Mouse (Mus musculus) limb, embryonic 15.5 days (tissue): ENCODE data around the gene Pgf. TPM values are rescaled to one million over a fixed set of nuclear protein-coding genes. Genes with fewer than 3 reads are reported as not detected.

Source experiments
- ATAC-seq: fragments of 200-750 bp; cut with Nextera tagmentation; 2 replicates; pipeline ENCODE4 v1.8.0; 2017; ENCODE audit warnings: low read depth, moderate TSS enrichment; ENCODE audit not compliant: insufficient number of reproducible peaks, low FRiP score, low TSS enrichment
- H3K27ac ChIP-seq: fragments of 300-500 bp; sonication (generic); 2 replicates; pipeline ENCODE4 v1.5.1; 2015; ENCODE audit warnings: moderate library complexity, mild to moderate bottlenecking, inconsistent platforms
- H3K27me3 ChIP-seq: fragments of 300-500 bp; sonication (generic); 2 replicates; pipeline ENCODE4 v1.6.1; 2015; ENCODE audit warnings: inconsistent platforms
- H3K36me3 ChIP-seq: fragments of 300-500 bp; sonication (generic); 2 replicates; pipeline ENCODE4 v1.6.1; 2015; ENCODE audit warnings: inconsistent platforms
- H3K4me1 ChIP-seq: fragments of 300-500 bp; sonication (generic); 2 replicates; pipeline ENCODE4 v1.6.1; 2015; ENCODE audit warnings: inconsistent platforms
- H3K4me2 ChIP-seq: fragments of 300-500 bp; sonication (generic); 2 replicates; pipeline ENCODE4 v1.6.1; 2015; ENCODE audit warnings: mild to moderate bottlenecking, inconsistent platforms
- H3K4me3 ChIP-seq: fragments of 300-500 bp; sonication (generic); 2 replicates; pipeline ENCODE4 v1.5.1; 2015; ENCODE audit warnings: mild to moderate bottlenecking, inconsistent platforms
- H3K9ac ChIP-seq: fragments of 300-500 bp; sonication (generic); 2 replicates; pipeline ENCODE4 v1.6.1; 2015; ENCODE audit warnings: inconsistent platforms
- H3K9me3 ChIP-seq: fragments of 300-500 bp; sonication (generic); 2 replicates; pipeline ENCODE4 v1.6.1; 2016; ENCODE audit warnings: inconsistent platforms
- WGBS: fragments of 180-500 bp; shearing (Covaris S2); methylation state at CpG from one replicate; pipeline ENCODE4 v1.1.7; 2015; 5-methylcytosine and 5-hydroxymethylcytosine counted together
- polyA plus RNA-seq: library from polyadenylated mRNA; unstranded; fragments of >200 nt; fragmentation: Nextera tagmentation; extraction: Ambion mirVana; gene quantifications from 2 replicates; pipeline ENCODE4 v1.2.1, GENCODE M21; 2015

The Pgf gene
- polyA plus RNA-seq, 1 experiment from 2014 or later, result 15.5 TPM

- no peak for ATAC-seq
- WGBS, result 79% methylated on average over 8 of the region's 8 CpGs
- H3K27me3 ChIP-seq, result no peaks in the 10 kb centered on the region
- H3K9ac ChIP-seq, result no peak overlapping the region
- H3K4me1 ChIP-seq, result peaks cover 7% of the 10 kb centered on the region
- no peaks in the 10 kb centered on the region for H3K9me3 ChIP-seq
- no peak overlapping the region for H3K4me2 ChIP-seq
- H3K27ac ChIP-seq, result no peak overlapping the region
- no peak overlapping the region for H3K4me3 ChIP-seq
- H3K36me3 ChIP-seq, result peaks cover 60% of the 10 kb centered on the region
These were observed 43.4 kb downstream of the Pgf start for GRCm38 (mm10) chr12:85134043-85134794.

- ATAC-seq, result no peak
- Histone ChIP-seq H3K4me1 (peaks cover 7% of the 10 kb centered on the region), H3K9ac (no peak overlapping the region), H3K36me3 (peaks cover 81% of the 10 kb centered on the region), H3K9me3 (no peaks in the 10 kb centered on the region), H3K27me3 (no peaks in the 10 kb centered on the region), H3K4me2 (no peak overlapping the region), H3K27ac (no peak overlapping the region), H3K4me3 (no peak overlapping the region)
- WGBS, result 84% methylated on average over 6 of the region's 6 CpGs
These were observed 46.2 kb downstream of the Pgf start for GRCm38 (mm10) chr12:85131361-85131760.

GRCm38 (mm10) chr12:85129426-85129978 lies 48.1 kb downstream of the Pgf start:
- ATAC-seq, result no peak
- Histone ChIP-seq H3K4me3 (no peak overlapping the region), H3K9ac (no peak overlapping the region), H3K4me2 (no peak overlapping the region), H3K4me1 (no peaks in the 10 kb centered on the region), H3K27me3 (no peaks in the 10 kb centered on the region), H3K9me3 (no peaks in the 10 kb centered on the region), H3K36me3 (peaks cover 82% of the 10 kb centered on the region), H3K27ac (no peak overlapping the region)
- 94% methylated on average over 9 of the region's 9 CpGs for WGBS

- no peaks in the 10 kb centered on the region for H3K4me1 ChIP-seq
- H3K9ac ChIP-seq, result no peak overlapping the region
- no peak for ATAC-seq
- H3K27ac ChIP-seq, result no peak overlapping the region
- whole genome bisulfite sequencing, result 78% methylated on average over 8 of the region's 8 CpGs
- peaks cover 83% of the 10 kb centered on the region for H3K36me3 ChIP-seq
- H3K4me3 ChIP-seq, result no peak overlapping the region
- H3K9me3 ChIP-seq, result no peaks in the 10 kb centered on the region
- no peaks in the 10 kb centered on the region for H3K27me3 ChIP-seq
- no peak overlapping the region for H3K4me2 ChIP-seq
These were observed 50.5 kb downstream of the Pgf start for GRCm38 (mm10) chr12:85126986-85127603.

GRCm38 (mm10) chr12:85124751-85125150 lies 52.8 kb downstream of the Pgf start:
- 92% methylated on average over 5 of the region's 5 CpGs for WGBS
- H3K9ac ChIP-seq, result no peak overlapping the region
- H3K9me3 ChIP-seq, result no peaks in the 10 kb centered on the region
- H3K4me3 ChIP-seq, result no peak overlapping the region
- H3K27me3 ChIP-seq, result no peaks in the 10 kb centered on the region
- no peak overlapping the region for H3K4me2 ChIP-seq
- no peak for ATAC-seq
- no peaks in the 10 kb centered on the region for H3K4me1 ChIP-seq
- H3K27ac ChIP-seq, result no peak overlapping the region
- H3K36me3 ChIP-seq, result peaks cover 81% of the 10 kb centered on the region

- Histone ChIP-seq H3K4me2 (no peak overlapping the region), H3K4me1 (no peaks in the 10 kb centered on the region), H3K9ac (no peak overlapping the region), H3K27ac (no peak overlapping the region), H3K4me3 (no peak overlapping the region), H3K36me3 (peaks cover 83% of the 10 kb centered on the region), H3K9me3 (no peaks in the 10 kb centered on the region), H3K27me3 (no peaks in the 10 kb centered on the region)
- ATAC-seq, result no peak
- WGBS, result 93% methylated on average over 11 of the region's 11 CpGs
These were observed 53.9 kb downstream of the Pgf start for GRCm38 (mm10) chr12:85123645-85124044.

- peaks cover 83% of the 10 kb centered on the region for H3K36me3 ChIP-seq
- H3K27ac ChIP-seq, result no peak overlapping the region
- H3K4me1 ChIP-seq, result no peaks in the 10 kb centered on the region
- H3K9me3 ChIP-seq, result no peaks in the 10 kb centered on the region
- H3K4me3 ChIP-seq, result no peak overlapping the region
- no peak overlapping the region for H3K4me2 ChIP-seq
- H3K27me3 ChIP-seq, result no peaks in the 10 kb centered on the region
- 94% methylated on average over 9 of the region's 9 CpGs for WGBS
- H3K9ac ChIP-seq, result no peak overlapping the region
- ATAC-seq, result no peak
These were observed 54.5 kb downstream of the Pgf start for GRCm38 (mm10) chr12:85123108-85123530.

GRCm38 (mm10) chr12:85121806-85122459 lies 55.7 kb downstream of the Pgf start:
- H3K9me3 ChIP-seq, result no peaks in the 10 kb centered on the region
- H3K4me2 ChIP-seq, result no peak overlapping the region
- ATAC-seq, result no peak
- no peak overlapping the region for H3K27ac ChIP-seq
- H3K4me1 ChIP-seq, result no peaks in the 10 kb centered on the region
- no peaks in the 10 kb centered on the region for H3K27me3 ChIP-seq
- WGBS, result 80% methylated on average over 9 of the region's 9 CpGs
- no peak overlapping the region for H3K9ac ChIP-seq
- H3K36me3 ChIP-seq, result peaks cover 80% of the 10 kb centered on the region
- H3K4me3 ChIP-seq, result no peak overlapping the region

Other genes starting within 250 kb of the Pgf start
- 122 and 128 TPM in 2 replicates for gene Fcf1, start 206.9 kb downstream of the Pgf start, polyA plus RNA-seq
- gene Arel1, start 206.9 kb downstream of the Pgf start, polyA plus RNA-seq, result 9.4 and 11.5 TPM in 2 replicates
- 23.0 and 26.2 TPM in 2 replicates for gene Ylpm1, start 181.5 kb downstream of the Pgf start, polyA plus RNA-seq
- gene Prox2, start 67.0 kb downstream of the Pgf start, polyA plus RNA-seq, result 3.6 and 3.9 TPM in 2 replicates
- gene Dlst, start 67.0 kb downstream of the Pgf start, polyA plus RNA-seq, result 96.0 and 108 TPM in 2 replicates
- 0.53 and 0.88 TPM in 2 replicates for gene Rps6kl1, start 26.5 kb downstream of the Pgf start, polyA plus RNA-seq
- gene Eif2b2, start 41.7 kb upstream of the Pgf start, polyA plus RNA-seq, result 79.4 and 83.8 TPM in 2 replicates
- gene Mlh3, start 92.8 kb upstream of the Pgf start, polyA plus RNA-seq, result 8.1 and 9.4 TPM in 2 replicates
- gene Acyp1, start 110.6 kb upstream of the Pgf start, polyA plus RNA-seq, result 41.8 and 42.0 TPM in 2 replicates
- 1.9 and 2.2 TPM in 2 replicates for gene Zc2hc1c, start 110.8 kb upstream of the Pgf start, polyA plus RNA-seq
- gene Nek9, start 161.6 kb upstream of the Pgf start, polyA plus RNA-seq, result 17.4 and 23.1 TPM in 2 replicates
- gene Tmed10, start 197.1 kb upstream of the Pgf start, polyA plus RNA-seq, result 361 and 367 TPM in 2 replicates